Mouse (Mus musculus) heart, embryonic 13.5 days (tissue): ENCODE data around the gene 3110040M04Rik. TPM values are rescaled to one million over a fixed set of nuclear protein-coding genes. Genes with fewer than 3 reads are reported as not detected.
"Not testable (repeated sequence)": the region's sequence is repeated elsewhere in the genome, so short reads cannot be mapped to it uniquely, and the experiment has no call there.

Experiments used
- ATAC-seq: fragments of 200-750 bp; cut with Nextera tagmentation; 2 replicates; pipeline ENCODE4 v1.8.0; 2017; ENCODE audit warnings: moderate TSS enrichment; ENCODE audit not compliant: insufficient number of reproducible peaks, low FRiP score, low TSS enrichment; ENCODE audit errors: extremely low read depth
- H3K27ac ChIP-seq: fragments of 300-500 bp; sonication (generic); replicated peaks from 2 replicates; pipeline ENCODE4 v1.5.1; 2015; ENCODE audit warnings: moderate library complexity, mild to moderate bottlenecking, inconsistent platforms
- H3K27me3 ChIP-seq: fragments of 300-500 bp; sonication (generic); replicated peaks from 2 replicates; pipeline ENCODE4 v1.6.1; 2015; ENCODE audit warnings: mild to moderate bottlenecking, inconsistent platforms
- H3K36me3 ChIP-seq: fragments of 300-500 bp; sonication (generic); 2 replicates; pipeline ENCODE4 v1.6.1; 2015; ENCODE audit warnings: mild to moderate bottlenecking, inconsistent platforms
- H3K4me1 ChIP-seq: fragments of 300-500 bp; sonication (generic); 2 replicates; pipeline ENCODE4 v1.6.1; 2015; ENCODE audit warnings: inconsistent platforms
- H3K4me2 ChIP-seq: fragments of 300-500 bp; sonication (generic); 2 replicates; pipeline ENCODE4 v1.6.1; 2015; ENCODE audit warnings: inconsistent platforms, mild to moderate bottlenecking, moderate library complexity
- H3K4me3 ChIP-seq: fragments of 300-500 bp; sonication (generic); 2 replicates; pipeline ENCODE4 v1.5.1; 2015; ENCODE audit warnings: moderate library complexity, mild to moderate bottlenecking, inconsistent platforms
- H3K9ac ChIP-seq: fragments of 300-500 bp; sonication (generic); 2 replicates; pipeline ENCODE4 v1.6.1; 2015; ENCODE audit warnings: inconsistent platforms, mild to moderate bottlenecking, moderate library complexity
- H3K9me3 ChIP-seq: fragments of 300-500 bp; sonication (generic); 2 replicates; pipeline ENCODE4 v1.6.1; 2016; ENCODE audit warnings: inconsistent platforms
- WGBS: fragments of 180-500 bp; shearing (Covaris S2); methylation state at CpG from one replicate; pipeline ENCODE4 v1.1.7; 2015; ENCODE audit warnings: mixed read lengths; 5-methylcytosine and 5-hydroxymethylcytosine counted together
- polyA plus RNA-seq: library from polyadenylated mRNA; unstranded; fragments of >200 nt; fragmentation: Nextera tagmentation; extraction: Ambion mirVana; gene quantifications from 2 replicates; pipeline ENCODE4 v1.2.1, GENCODE M21; 2015

The 3110040M04Rik gene
- polyA plus RNA-seq, result 0.18 TPM in 1 of 2 replicates, not detected in the other

- not testable (repeated sequence) for H3K27me3 ChIP-seq, H3K9ac ChIP-seq, H3K36me3 ChIP-seq, H3K9me3 ChIP-seq, H3K4me2 ChIP-seq, H3K4me1 ChIP-seq, ATAC-seq, H3K27ac ChIP-seq, H3K4me3 ChIP-seq
- no CpG with 5 or more reads among the region's 6 CpGs for WGBS
Observed at GRCm38 (mm10) chr1:151203818-151204217, at the start of gene 3110040M04Rik. Gene 3110040M04Rik, plus strand, starts transcription at chr1:151204121.

DNA sequence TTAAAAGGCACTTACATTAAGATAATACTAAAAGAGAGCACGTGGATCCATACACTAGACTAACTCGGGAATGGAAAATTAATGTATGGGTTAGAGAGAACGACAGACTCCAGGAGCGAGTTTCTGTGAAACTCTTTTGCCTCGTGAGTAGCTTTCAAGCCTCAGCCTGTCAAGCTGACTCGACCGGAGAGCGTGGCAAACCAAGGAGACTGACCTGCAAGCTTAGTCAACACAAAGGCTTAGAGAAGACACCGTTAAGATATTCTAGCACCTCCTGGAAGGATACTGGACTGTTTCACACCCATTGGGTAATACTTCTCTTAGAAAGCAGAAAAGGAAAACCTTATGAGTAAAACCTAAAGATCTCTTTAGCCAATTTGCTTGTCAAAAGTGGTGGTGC is 49.8 kb upstream of the 3110040M04Rik start:
- not testable (repeated sequence) for ATAC-seq

GRCm38 (mm10) chr1:151156129-151156528 is 47.8 kb upstream of the 3110040M04Rik start:
- Histone ChIP-seq H3K4me3 (no peak overlapping the region), H3K27me3 (no peaks in the 10 kb centered on the region), H3K4me2 (no peak overlapping the region), H3K9me3 (no peaks in the 10 kb centered on the region), H3K27ac (0 out of 2 replicates have a peak overlapping the region, but pooled peaks have one; percentile 24), H3K36me3 (no peaks in the 10 kb centered on the region), H3K4me1 (peaks cover 46% of the 10 kb centered on the region), H3K9ac (no peak overlapping the region)
- no peak for ATAC-seq
- 80% methylated on average over 3 of the region's 3 CpGs for WGBS

More for the DNA sequence above, 49.8 kb upstream of the 3110040M04Rik start:
- WGBS, result 81% methylated on average over 9 of the region's 9 CpGs
- H3K27me3 ChIP-seq, H3K36me3 ChIP-seq, H3K9ac ChIP-seq, H3K9me3 ChIP-seq, H3K4me3 ChIP-seq, H3K4me2 ChIP-seq: not testable (repeated sequence)
- peaks cover 49% of the 10 kb centered on the region for H3K4me1 ChIP-seq
- H3K27ac ChIP-seq, result 0 out of 2 replicates have a peak overlapping the region, but pooled peaks have one; percentile 55

- H3K4me3 ChIP-seq, result no peak overlapping the region
- peak overlapping the region; percentile 24; the same call in 1 of the 2 replicates for H3K27ac ChIP-seq
- 27% methylated on average over 7 of the region's 7 CpGs for WGBS
- no peaks in the 10 kb centered on the region for H3K27me3 ChIP-seq
- H3K36me3 ChIP-seq, result no peaks in the 10 kb centered on the region
- H3K9ac ChIP-seq, result 0 out of 2 replicates have a peak overlapping the region, but pooled peaks have one; percentile 12
- H3K4me2 ChIP-seq, result peak overlapping the region; percentile 13; the same call in 1 of the 2 replicates
- H3K4me1 ChIP-seq, result peaks cover 39% of the 10 kb centered on the region
- no peaks in the 10 kb centered on the region for H3K9me3 ChIP-seq
- ATAC-seq, result no peak; the same call in 1 of the 2 replicates
Observed at GRCm38 (mm10) chr1:151156777-151157632, 46.9 kb upstream of the 3110040M04Rik start.

DNA sequence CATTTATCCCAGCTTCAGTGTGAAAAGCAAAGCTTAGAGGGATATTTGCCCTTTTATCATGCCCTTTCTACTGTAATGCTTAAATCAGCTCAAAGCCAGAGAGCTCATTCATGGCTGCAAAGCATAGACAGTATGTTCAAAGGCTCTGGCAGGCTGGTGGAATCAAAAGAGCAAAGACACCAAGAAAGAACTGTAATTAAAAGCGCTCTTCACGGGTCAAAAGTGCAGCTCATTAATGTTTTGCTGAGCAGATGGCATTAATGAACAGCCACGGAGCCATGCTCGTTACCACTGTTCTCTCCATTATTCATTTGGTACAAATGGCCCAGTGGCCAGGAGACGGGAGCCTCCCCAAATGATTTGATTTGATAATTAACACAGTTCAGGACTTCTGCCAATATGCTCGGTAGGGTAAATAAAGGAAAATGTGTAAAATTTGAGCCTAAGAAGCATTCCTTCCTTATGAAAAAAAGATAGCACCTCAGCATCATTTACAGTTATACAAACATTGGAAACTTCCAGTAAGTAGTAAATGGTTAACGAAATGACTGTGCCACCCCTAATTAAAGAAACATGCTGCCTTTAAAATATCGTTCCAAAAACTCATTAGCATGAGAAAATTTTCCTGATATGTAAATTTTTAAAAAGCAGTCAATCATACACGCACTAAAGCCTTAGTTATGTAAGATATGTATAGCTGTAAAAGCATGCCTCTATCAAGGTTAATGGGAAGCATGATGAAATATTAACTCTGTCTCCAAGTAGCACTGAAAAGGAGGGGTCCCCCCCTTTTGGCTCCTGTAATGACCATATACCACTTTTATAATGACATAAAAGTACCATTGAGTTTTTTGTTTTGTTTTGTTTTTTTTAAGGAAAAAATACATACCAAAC is 45.7 kb upstream of the 3110040M04Rik start:
- no peak overlapping the region for H3K9ac ChIP-seq
- no peak overlapping the region for H3K4me2 ChIP-seq
- no peak for ATAC-seq
- H3K27me3 ChIP-seq, result no peaks in the 10 kb centered on the region
- no peak overlapping the region for H3K4me3 ChIP-seq
- no peaks in the 10 kb centered on the region for H3K9me3 ChIP-seq
- H3K4me1 ChIP-seq, result peaks cover 27% of the 10 kb centered on the region
- H3K36me3 ChIP-seq, result no peaks in the 10 kb centered on the region
- no peak overlapping the region for H3K27ac ChIP-seq
- 77% methylated on average over 9 of the region's 9 CpGs for WGBS

- H3K27me3 ChIP-seq, result no peaks in the 10 kb centered on the region
- no peaks in the 10 kb centered on the region for H3K9me3 ChIP-seq
- no peak overlapping the region for H3K9ac ChIP-seq
- no peak overlapping the region for H3K4me3 ChIP-seq
- WGBS, result 93% methylated on average over 2 of the region's 2 CpGs
- H3K4me1 ChIP-seq, result peaks cover 22% of the 10 kb centered on the region
- no peak overlapping the region for H3K27ac ChIP-seq
- no peaks in the 10 kb centered on the region for H3K36me3 ChIP-seq
- H3K4me2 ChIP-seq, result no peak overlapping the region
- no peak for ATAC-seq
Observed at GRCm38 (mm10) chr1:151158857-151159510, 44.9 kb upstream of the 3110040M04Rik start.

DNA sequence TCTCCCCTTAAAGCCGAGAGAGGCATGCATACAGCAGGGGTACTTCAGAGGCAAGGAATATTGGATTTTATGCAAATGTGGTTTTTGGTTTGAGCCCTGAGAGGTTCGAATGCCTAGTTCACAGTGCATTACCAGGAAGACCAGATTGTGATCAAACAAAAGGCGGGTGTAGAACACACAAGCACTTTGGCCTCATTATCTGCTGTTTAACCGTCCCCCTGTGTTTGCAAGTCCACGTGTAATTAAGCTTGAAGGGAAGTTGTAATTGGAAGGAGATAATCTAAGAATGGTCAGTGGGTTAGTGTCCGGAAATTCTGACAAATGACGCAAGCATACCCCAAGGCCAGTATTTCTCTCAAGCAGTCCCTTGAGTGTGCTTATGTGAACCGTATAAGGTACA is 37.9 kb upstream of the 3110040M04Rik start:
- H3K9ac ChIP-seq, result no peak overlapping the region
- WGBS, result 44% methylated on average over 8 of the region's 8 CpGs
- no peak for ATAC-seq
- peaks cover 9% of the 10 kb centered on the region for H3K4me1 ChIP-seq
- H3K9me3 ChIP-seq, result no peaks in the 10 kb centered on the region
- H3K4me2 ChIP-seq, result no peak overlapping the region
- H3K27me3 ChIP-seq, result no peaks in the 10 kb centered on the region
- no peak overlapping the region for H3K27ac ChIP-seq
- no peak overlapping the region for H3K4me3 ChIP-seq
- no peaks in the 10 kb centered on the region for H3K36me3 ChIP-seq

DNA sequence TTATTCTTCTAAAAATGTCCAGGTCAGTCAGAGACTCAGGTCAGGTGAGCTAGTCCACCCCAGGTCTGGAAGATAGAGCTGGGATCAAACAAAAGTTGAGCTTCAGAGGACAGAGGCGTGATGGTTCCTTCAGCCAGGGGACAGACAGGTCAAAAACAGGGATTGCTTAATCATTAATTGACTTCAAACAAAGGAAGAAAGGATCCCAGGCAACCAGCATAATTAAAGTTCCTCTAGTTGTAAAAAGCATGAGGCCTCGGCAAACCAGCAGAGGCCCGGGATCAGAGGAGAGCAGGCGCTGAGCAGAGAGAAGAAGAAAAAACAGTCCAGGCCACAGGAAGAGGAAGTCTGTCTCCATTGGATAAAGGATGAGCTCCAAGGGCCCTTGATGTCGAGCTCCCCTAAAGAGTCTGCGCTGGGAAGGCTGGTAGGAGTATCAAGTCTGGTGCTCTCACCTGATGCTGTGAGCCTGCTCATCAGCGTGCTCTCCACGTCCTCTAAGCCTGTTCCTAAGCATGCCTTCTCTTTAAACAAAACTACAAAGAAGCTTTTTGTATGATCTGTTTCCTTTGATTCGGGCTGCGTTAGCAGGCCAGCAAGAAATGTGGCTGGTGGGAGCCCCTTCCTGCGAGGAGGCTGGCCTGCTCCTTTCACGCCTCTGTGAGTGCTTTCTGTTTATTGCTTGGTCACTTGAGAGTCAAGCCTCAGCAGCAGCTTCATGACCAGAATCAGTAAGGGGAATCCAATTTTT is 36.4 kb upstream of the 3110040M04Rik start:
- no peak overlapping the region for H3K4me3 ChIP-seq
- no peak overlapping the region for H3K27ac ChIP-seq
- ATAC-seq, result no peak
- H3K4me2 ChIP-seq, result no peak overlapping the region
- no peaks in the 10 kb centered on the region for H3K27me3 ChIP-seq
- WGBS, result 56% methylated on average over 12 of the region's 12 CpGs
- H3K9ac ChIP-seq, result no peak overlapping the region
- H3K36me3 ChIP-seq, result no peaks in the 10 kb centered on the region
- H3K9me3 ChIP-seq, result no peaks in the 10 kb centered on the region
- peaks cover 9% of the 10 kb centered on the region for H3K4me1 ChIP-seq

DNA sequence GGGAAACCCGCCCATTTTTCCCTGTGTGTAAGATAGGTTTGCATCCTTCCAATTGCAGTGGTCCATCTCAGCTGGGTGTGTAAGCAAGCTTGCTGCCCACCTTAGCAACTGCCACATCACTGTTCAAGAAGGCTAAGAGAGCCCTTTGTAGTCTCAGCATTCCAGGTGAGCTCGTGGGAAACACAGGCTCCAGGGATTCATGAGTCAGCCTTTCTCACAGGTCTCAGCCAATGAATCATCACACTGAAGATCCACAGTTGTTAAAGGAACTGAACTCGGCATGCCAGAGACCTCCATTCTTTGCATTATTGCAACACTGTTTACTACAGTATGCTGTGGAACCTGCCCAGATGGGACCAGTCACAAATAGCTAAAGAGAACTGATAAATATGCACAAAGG is 35.3 kb upstream of the 3110040M04Rik start:
- no peaks in the 10 kb centered on the region for H3K36me3 ChIP-seq
- no peaks in the 10 kb centered on the region for H3K9me3 ChIP-seq
- no peak overlapping the region for H3K9ac ChIP-seq
- no peak overlapping the region for H3K27ac ChIP-seq
- H3K4me2 ChIP-seq, result no peak overlapping the region
- no peak overlapping the region for H3K4me3 ChIP-seq
- H3K27me3 ChIP-seq, result no peaks in the 10 kb centered on the region
- no peak for ATAC-seq
- H3K4me1 ChIP-seq, result peaks cover 9% of the 10 kb centered on the region
- 61% methylated on average over 3 of the region's 3 CpGs for WGBS

DNA sequence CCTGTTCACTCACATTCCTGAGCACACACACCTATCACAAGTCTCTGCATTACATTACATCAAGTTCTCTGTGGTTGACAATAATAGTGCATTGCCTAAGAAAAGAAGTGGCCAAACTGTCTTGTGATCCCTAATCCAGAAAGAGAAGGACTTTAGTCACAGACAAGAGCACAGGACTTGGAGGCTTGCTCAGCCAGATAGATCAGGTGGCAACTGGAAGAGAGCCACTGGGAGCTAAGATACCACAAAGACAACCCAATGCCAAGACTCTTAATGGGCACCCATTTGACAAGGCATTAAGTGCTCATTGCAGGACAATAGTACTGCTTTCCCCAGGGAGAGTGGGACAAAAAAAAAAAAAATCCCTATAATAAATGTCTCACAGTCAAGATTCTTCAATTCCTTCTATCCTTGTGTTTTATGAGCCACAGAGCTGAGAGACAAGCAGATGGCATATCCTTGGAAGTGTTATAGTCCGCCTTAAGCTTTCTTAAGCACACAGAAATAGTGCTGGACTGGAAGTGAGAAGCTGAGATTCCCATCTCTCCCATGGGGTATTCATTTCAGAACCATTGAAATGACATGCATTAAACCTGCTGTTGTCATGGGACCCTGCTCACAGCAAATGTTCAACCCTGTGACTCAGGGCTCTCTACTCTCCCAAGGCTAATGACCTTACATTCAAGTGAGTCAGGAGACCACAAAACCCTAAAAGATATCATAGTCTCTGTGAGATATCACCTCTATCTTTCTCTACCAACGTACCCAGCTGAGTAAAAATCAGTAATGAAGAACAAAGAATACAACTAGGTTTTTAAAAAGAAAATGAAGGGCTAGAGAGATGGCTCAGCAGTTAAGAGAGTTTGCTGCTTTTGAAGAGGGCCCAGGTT is 32.1 kb upstream of the 3110040M04Rik start:
- H3K9ac ChIP-seq, result no peak overlapping the region
- H3K36me3 ChIP-seq, result no peaks in the 10 kb centered on the region
- H3K4me1 ChIP-seq, result peaks cover 8% of the 10 kb centered on the region
- no peaks in the 10 kb centered on the region for H3K9me3 ChIP-seq
- no peak overlapping the region for H3K4me3 ChIP-seq
- 63% methylated on average over 2 of the region's 2 CpGs for WGBS
- no peak for ATAC-seq
- no peaks in the 10 kb centered on the region for H3K27me3 ChIP-seq
- no peak overlapping the region for H3K4me2 ChIP-seq
- H3K27ac ChIP-seq, result no peak overlapping the region
